Mouse (Mus musculus) hindbrain, embryonic 11.5 days (tissue): ENCODE results near the gene Olfr418. TPM values are rescaled to one million over a fixed set of nuclear protein-coding genes. Genes with fewer than 3 reads are reported as not detected.
"Not testable (repeated sequence)": the region's sequence is repeated elsewhere in the genome, so short reads cannot be mapped to it uniquely, and the experiment has no call there.

ENCODE experiments used
- ATAC-seq: fragments of 200-750 bp; cut with Nextera tagmentation; 2 replicates; pipeline ENCODE4 v1.8.0; 2017; ENCODE audit warnings: mild to moderate bottlenecking, moderate TSS enrichment, moderate library complexity; ENCODE audit not compliant: low FRiP score
- DNase-seq: peaks from one replicate; pipeline ENCODE4 v3.0.0-alpha.2; 2015; ENCODE audit warnings: low spot score
- H3K27ac ChIP-seq: fragments of 300-500 bp; sonication (generic); 2 replicates; pipeline ENCODE4 v1.5.1; 2014; ENCODE audit warnings: mild to moderate bottlenecking, low read depth, low read length
- H3K27me3 ChIP-seq: fragments of 300-500 bp; sonication (generic); 2 replicates; pipeline ENCODE4 v1.6.1; 2014; ENCODE audit warnings: mild to moderate bottlenecking, low read length, moderate library complexity, mixed read lengths; ENCODE audit not compliant: control insufficient read depth, insufficient read depth
- H3K36me3 ChIP-seq: fragments of 300-500 bp; sonication (generic); 2 replicates; pipeline ENCODE4 v1.6.1; 2014; ENCODE audit warnings: mild to moderate bottlenecking, low read length, moderate library complexity, mixed read lengths; ENCODE audit not compliant: control insufficient read depth, insufficient read depth
- H3K4me1 ChIP-seq: fragments of 300-500 bp; sonication (generic); replicated peaks from 2 replicates; pipeline ENCODE4 v1.6.1; 2014; ENCODE audit warnings: low read length, mixed read lengths; ENCODE audit not compliant: control insufficient read depth, insufficient read depth
- H3K4me2 ChIP-seq: fragments of 300-500 bp; sonication (generic); replicated peaks from 2 replicates; pipeline ENCODE4 v1.6.1; 2014; ENCODE audit warnings: mild to moderate bottlenecking, low read depth, low read length
- H3K4me3 ChIP-seq: fragments of 300-500 bp; sonication (generic); 2 replicates; pipeline ENCODE4 v1.5.1; 2014; ENCODE audit warnings: low read depth, low read length
- H3K9ac ChIP-seq: fragments of 300-500 bp; sonication (generic); 2 replicates; pipeline ENCODE4 v1.6.1; 2014; ENCODE audit warnings: low read depth, low read length
- H3K9me3 ChIP-seq: fragments of 300-500 bp; sonication (generic); 2 replicates; pipeline ENCODE4 v1.6.1; 2016; ENCODE audit warnings: low read length; ENCODE audit not compliant: control insufficient read depth
- WGBS: fragments of 180-500 bp; shearing (Covaris S2); extraction: QIAGEN DNeasy Blood & Tissue Kit; methylation state at CpG from one replicate; pipeline ENCODE4 v1.1.7; 2014; 5-methylcytosine and 5-hydroxymethylcytosine counted together
- polyA plus RNA-seq: library from polyadenylated mRNA; unstranded; fragments of >200 nt; fragmentation: Nextera tagmentation; extraction: Ambion mirVana; gene quantifications from 2 replicates; pipeline ENCODE4 v1.2.1, GENCODE M21; 2014

Gene Olfr418
- polyA plus RNA-seq = not detected in 2 replicates

GRCm38 (mm10) chr1:173265701-173266100 is at the start of gene Olfr418:
Gene Olfr418 (plus strand): TSS chr1:173266001.
- Histone ChIP-seq H3K36me3 (no peaks in the 10 kb centered on the region), H3K27ac (no peak within 1 kb of the TSS), H3K9ac (no peak within 1 kb of the TSS), H3K4me3 (no peak within 1 kb of the TSS), H3K4me2 (no peak within 1 kb of the TSS), H3K4me1 (no peaks in the 10 kb centered on the region), H3K27me3 (no peaks in the 10 kb centered on the region), H3K9me3 (no peaks in the 10 kb centered on the region)
- ATAC-seq (no peak), DNase-seq (no peak)

- Histone ChIP-seq H3K27ac (no peak overlapping the region), H3K9me3 (no peaks in the 10 kb centered on the region), H3K4me3 (no peak overlapping the region), H3K4me2 (no peak overlapping the region), H3K27me3 (no peaks in the 10 kb centered on the region), H3K36me3 (no peaks in the 10 kb centered on the region), H3K9ac (no peak overlapping the region), H3K4me1 (no peaks in the 10 kb centered on the region)
- ATAC-seq (no peak), DNase-seq (no peak)
- 88% methylated on average over 3 of the region's 3 CpGs for WGBS
Observed at GRCm38 (mm10) chr1:173216481-173216880, 49.3 kb upstream of the Olfr418 start.

GRCm38 (mm10) chr1:173227081-173227480 is 38.7 kb upstream of the Olfr418 start, which contains the start of gene Fcer1a:
Gene Fcer1a (minus strand): TSS chr1:173227214.
- H3K27ac ChIP-seq = no peak within 1 kb of the TSS
- no peaks in the 10 kb centered on the region for H3K36me3 ChIP-seq
- H3K27me3 ChIP-seq = no peaks in the 10 kb centered on the region
- no peak within 1 kb of the TSS for H3K4me3 ChIP-seq
- no peaks in the 10 kb centered on the region for H3K9me3 ChIP-seq
- H3K9ac ChIP-seq = no peak within 1 kb of the TSS
- no peaks in the 10 kb centered on the region for H3K4me1 ChIP-seq
- DNase-seq (no peak), ATAC-seq (no peak)
- 77% methylated on average over 2 of the region's 2 CpGs for WGBS
- no peak within 1 kb of the TSS for H3K4me2 ChIP-seq

GRCm38 (mm10) chr1:173237004-173237403 is 28.8 kb upstream of the Olfr418 start:
- ATAC-seq, H3K9me3 ChIP-seq, DNase-seq, H3K4me1 ChIP-seq, H3K27me3 ChIP-seq, H3K27ac ChIP-seq, H3K9ac ChIP-seq, H3K36me3 ChIP-seq, H3K4me2 ChIP-seq, H3K4me3 ChIP-seq: not testable (repeated sequence)
- WGBS = 76% methylated on average over 1 of the region's 1 CpGs

- no peak overlapping the region for H3K4me2 ChIP-seq
- no peaks in the 10 kb centered on the region for H3K9me3 ChIP-seq
- DNase-seq (no peak), ATAC-seq (no peak)
- H3K4me1 ChIP-seq = no peaks in the 10 kb centered on the region
- H3K4me3 ChIP-seq = no peak overlapping the region
- no peaks in the 10 kb centered on the region for H3K36me3 ChIP-seq
- no peak overlapping the region for H3K9ac ChIP-seq
- no peaks in the 10 kb centered on the region for H3K27me3 ChIP-seq
- WGBS = 93% methylated on average over 3 of the region's 3 CpGs
- no peak overlapping the region for H3K27ac ChIP-seq
Observed at GRCm38 (mm10) chr1:173249888-173250287, 15.9 kb upstream of the Olfr418 start.

- ATAC-seq = no peak
- Histone ChIP-seq H3K36me3 (no peaks in the 10 kb centered on the region), H3K27me3 (no peaks in the 10 kb centered on the region), H3K4me3 (no peak within 1 kb of the TSS), H3K4me2 (no peak within 1 kb of the TSS), H3K9ac (no peak within 1 kb of the TSS), H3K4me1 (no peaks in the 10 kb centered on the region), H3K27ac (no peak within 1 kb of the TSS), H3K9me3 (no peaks in the 10 kb centered on the region)
- DNase-seq = no peak
- 74% methylated on average over 3 of the region's 3 CpGs for WGBS
Observed at GRCm38 (mm10) chr1:173277677-173278076, 11.9 kb downstream of the Olfr418 start, which contains the start of gene Mptx2. Gene Mptx2 (minus strand): TSS chr1:173277777.

GRCm38 (mm10) chr1:173302795-173303194 is 37.0 kb downstream of the Olfr418 start:
- H3K4me2 ChIP-seq, H3K4me3 ChIP-seq, H3K9ac ChIP-seq, H3K4me1 ChIP-seq, DNase-seq, H3K27ac ChIP-seq, H3K36me3 ChIP-seq, H3K9me3 ChIP-seq, ATAC-seq, H3K27me3 ChIP-seq: not testable (repeated sequence)
- 58% methylated on average over 3 of the region's 3 CpGs for WGBS

- not testable (repeated sequence) for DNase-seq, ATAC-seq, H3K4me2 ChIP-seq, H3K27ac ChIP-seq, H3K27me3 ChIP-seq, H3K4me1 ChIP-seq, H3K9ac ChIP-seq, H3K36me3 ChIP-seq, H3K4me3 ChIP-seq, H3K9me3 ChIP-seq
- 91% methylated on average over 7 of the region's 7 CpGs for WGBS
Observed at GRCm38 (mm10) chr1:173313535-173314050, 47.8 kb downstream of the Olfr418 start.

GRCm38 (mm10) chr1:173315725-173316124 is 49.9 kb downstream of the Olfr418 start:
- Histone ChIP-seq H3K4me1 (no peaks in the 10 kb centered on the region), H3K9ac (no peak overlapping the region), H3K27ac (no peak overlapping the region), H3K4me2 (no peak overlapping the region), H3K36me3 (no peaks in the 10 kb centered on the region), H3K4me3 (no peak overlapping the region), H3K27me3 (no peaks in the 10 kb centered on the region), H3K9me3 (no peaks in the 10 kb centered on the region)
- no peak for ATAC-seq
- WGBS = 94% methylated on average over 3 of the region's 3 CpGs
- no peak for DNase-seq
